Mouse (Mus musculus) spleen, postnatal 36 days (tissue): ENCODE results near the gene Acod1.
A peak's percentile ranks its signal among the peaks of the same experiment; 100 is the strongest.

ENCODE experiments used
- DNase-seq, 2 experiments: peaks; one replicate each; pipeline ENCODE4 v3.0.0; 2022; ENCODE audit warnings: low spot score in 2 of 2, mixed read lengths in 1 of 2

Acod1 gene

DNA sequence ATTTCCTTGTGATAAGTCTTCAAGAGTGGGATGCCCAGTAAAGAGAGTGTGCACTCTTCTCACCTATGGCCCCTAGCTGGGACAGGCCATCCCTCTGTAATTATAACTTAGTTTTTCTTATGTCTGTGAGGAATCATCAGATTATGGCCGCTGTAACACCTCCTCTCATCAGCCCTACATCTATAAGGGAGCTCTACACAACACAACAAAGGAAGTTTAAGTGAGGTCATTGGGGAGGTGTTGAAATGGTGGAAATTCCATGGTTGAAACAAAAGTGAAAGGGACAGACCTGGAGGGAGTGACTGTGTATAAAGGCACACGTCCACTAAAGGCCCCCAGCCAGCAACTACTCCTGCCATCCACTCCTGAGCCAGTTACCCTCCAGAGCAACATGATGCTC lies at the start of gene Acod1:
Acod1 (plus strand) TSS at position 301 of the 400 bp plus-strand sequence.
- DNase-seq = no peak

DNA sequence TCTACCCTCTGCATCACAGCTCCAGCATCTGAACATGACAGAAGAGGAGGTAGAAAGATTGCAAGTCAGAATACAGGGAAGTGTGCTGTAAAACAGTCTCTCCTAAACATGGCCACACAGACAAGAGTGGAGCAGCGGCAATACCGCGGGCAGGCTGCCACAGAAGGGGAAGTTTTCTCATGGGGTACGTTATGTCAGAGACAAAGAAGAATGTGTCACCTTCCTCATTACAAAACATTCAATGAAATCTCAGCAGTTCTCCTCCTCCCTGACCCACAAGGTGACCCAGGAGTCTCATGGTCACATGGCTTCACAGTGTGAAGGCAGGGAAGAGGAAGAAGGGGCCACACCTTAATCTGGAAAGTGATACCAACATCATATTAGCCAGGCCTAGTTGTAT lies 39.0 kb upstream of the Acod1 start:
- peak in 1 of 2 experiments; percentile 21 for DNase-seq

- peak; percentile 13 to 34 for DNase-seq
These were observed 35.0 kb upstream of the Acod1 start for GRCm38 (mm10) chr14:103011782-103012181.

DNA sequence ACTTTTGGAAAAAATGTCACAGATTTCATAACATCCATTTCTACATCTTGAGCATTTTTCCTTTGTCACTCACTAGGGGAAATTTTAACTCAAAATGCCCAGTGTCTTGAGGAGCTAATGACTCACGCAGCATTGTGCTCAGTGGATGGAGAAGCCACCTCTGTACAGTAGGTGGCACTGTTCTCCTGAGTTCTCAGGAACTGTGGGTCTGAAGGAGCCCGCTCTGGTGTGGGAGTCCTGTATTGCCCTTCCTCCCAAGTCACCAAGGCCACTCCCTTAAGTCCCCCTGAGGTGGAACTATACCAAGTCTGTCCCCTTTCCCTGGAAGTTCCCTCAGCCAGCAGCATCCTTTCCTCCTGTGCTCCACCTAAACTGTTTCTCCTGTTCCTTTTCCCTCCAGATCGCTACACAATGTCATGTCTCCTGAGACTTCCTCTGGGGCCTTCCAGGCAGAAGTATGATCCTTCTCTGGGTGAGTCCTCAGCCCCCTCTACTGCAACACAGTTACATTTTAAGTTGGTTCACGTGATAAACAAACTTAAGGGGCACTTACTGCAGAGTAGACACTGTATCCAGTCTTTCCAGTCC lies 34.1 kb upstream of the Acod1 start:
- DNase-seq = peak; percentile 50 to 65

- DNase-seq = no peak
These were observed 29.8 kb upstream of the Acod1 start for GRCm38 (mm10) chr14:103017009-103017408.

DNA sequence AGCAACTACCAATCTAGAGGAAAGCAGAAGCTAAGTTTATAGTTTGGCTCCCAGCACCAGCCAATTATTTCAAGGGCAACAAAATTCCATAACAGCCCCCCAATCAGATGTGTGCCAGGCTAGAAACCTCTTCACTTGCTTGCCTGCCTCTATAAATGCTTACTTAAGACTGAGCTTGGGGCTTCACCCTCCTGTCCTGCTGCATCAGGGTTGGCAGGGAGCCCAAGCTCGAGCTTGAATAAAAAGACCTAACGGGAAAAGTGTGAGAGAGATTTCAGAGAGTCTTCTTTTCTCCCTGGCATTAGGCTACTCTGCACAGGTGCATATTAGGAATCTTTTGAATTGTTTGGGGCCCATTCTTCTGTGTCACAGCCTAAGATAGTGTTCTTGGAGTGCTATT lies 26.7 kb upstream of the Acod1 start:
- no peak for DNase-seq

DNA sequence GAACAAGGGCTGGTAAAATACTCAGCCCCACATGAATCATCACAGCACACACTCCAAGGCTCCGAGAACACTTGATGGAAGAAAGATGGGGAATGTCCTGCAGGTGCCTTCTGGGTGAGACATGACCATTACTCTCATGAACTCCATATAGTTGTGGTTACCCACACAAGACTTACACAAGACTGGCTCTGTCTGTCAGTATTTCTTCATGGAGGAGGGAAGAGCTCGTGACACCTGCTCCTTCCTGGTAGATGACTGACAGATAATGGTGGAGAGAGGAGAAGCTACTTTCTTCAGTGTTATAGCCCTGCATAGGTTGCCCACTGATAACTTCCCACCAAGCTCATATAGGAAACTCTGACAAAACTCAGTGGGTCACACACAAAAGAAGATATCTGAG lies 17.6 kb upstream of the Acod1 start:
- DNase-seq = no peak

- peak; percentile 64 to 69 for DNase-seq
These were observed 13.4 kb upstream of the Acod1 start for GRCm38 (mm10) chr14:103033271-103033823.

DNA sequence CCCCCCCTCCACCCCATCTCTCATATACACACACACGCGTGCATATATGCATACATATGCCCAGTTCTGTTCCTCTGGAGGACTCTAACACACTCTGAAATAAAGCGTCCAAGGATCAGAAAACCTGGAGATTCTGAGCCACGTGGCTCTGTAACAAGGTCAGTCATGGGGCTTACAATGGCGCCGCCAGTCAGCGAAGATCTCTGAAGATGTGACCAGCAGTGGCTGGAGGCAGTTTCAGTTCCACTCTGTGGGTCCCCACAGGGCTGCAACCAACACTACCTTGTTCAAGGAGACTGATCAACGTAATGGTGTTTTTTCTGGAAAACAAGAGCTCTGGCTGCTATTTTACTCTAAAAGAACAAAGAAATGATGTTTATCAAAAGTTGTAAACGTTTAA lies 12.7 kb upstream of the Acod1 start:
- DNase-seq = peak; percentile 52 to 55

DNA sequence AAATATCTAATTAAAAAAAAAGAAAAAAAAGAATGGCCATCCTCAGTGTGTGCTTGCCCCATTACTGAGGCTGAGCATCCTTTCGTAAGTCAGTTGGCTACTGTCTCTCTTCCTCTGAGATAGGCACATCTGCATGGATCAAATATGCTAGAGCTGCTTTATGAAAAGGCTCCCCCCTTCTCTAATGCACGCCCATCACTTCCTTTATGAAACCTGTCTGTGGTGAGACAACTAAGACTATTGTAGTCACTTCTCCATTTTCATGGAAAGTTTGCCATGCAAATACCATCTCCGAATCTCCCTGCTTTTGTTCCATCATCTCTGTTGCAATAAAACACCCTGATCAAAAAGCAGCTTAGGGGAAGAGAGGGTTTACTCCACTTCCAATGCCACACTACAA lies 9.8 kb upstream of the Acod1 start:
- DNase-seq = peak; percentile 78 to 80

DNA sequence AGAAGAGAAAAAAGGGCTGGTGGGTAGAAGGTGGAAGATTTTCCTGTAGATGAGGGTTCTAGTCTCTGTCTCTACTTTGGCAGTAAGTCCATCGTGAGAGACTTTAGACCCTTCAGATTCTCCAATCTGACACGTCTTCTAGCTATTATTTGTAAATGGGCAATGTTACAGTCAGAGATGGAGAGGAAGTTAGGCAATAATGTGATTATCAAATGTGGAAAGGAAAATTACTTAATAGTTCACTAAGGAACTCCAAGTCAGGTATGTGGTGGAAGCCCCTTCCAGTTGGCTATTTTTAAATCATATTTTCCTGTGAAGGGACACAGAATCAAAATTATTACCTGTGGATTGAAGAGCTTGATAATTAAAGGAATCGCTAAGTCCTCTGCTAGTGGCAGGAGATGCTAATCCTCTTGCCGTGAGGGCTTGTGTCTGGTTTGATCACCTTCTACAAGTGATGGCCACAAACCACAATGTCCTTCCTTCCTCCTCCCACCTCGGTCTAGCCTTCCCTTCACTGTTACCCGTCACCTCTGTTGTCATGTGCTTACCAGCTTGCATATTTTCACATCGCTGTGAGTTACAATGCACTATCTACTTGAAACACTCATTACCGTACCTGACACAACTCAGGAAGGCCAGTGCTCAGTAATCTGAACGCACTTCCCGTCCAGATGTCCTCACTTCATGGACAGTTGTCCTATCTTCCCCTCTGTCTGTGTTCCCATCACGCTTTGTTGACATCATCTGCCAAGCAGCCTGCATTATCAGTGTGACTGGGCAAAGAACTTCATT lies 1.7 kb downstream of the Acod1 start:
- peak in 1 of 2 experiments; percentile 25 for DNase-seq

DNA sequence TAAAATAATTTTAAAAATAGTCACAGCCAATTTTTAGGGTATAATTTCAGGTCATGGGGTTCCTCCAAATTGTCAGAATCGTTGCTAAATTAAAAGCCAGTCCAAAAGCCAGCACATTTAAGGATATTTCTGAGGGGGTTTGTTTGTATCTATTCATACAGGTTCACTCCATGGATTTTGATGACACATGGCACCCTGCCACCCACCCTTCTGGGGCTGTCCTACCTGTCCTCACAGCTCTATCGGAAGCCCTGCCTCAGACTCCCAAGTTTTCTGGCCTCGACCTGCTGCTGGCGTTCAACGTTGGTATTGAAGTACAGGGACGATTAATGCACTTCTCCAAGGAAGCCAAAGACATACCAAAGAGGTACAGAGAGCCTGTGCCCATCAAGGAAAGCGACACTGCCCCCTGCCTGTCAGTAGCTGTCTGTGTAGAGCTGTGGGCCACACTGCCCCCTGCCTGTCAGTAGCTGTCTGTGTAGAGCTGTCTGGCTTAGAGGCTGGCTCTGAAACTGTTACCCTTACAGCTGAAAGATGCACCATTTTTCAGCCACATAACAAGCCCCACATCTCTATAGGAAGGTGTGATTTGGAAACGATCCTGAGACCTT lies 4.5 kb downstream of the Acod1 start:
- peak; percentile 78 to 79 for DNase-seq

GRCm38 (mm10) chr14:103054731-103055130 lies 8.0 kb downstream of the Acod1 start:
- DNase-seq = no peak

GRCm38 (mm10) chr14:103056601-103057000 lies 9.8 kb downstream of the Acod1 start:
- DNase-seq = no peak

GRCm38 (mm10) chr14:103058998-103059397 lies 12.2 kb downstream of the Acod1 start:
- peak; percentile 16 to 27 for DNase-seq

- no peak for DNase-seq
These were observed 12.7 kb downstream of the Acod1 start for GRCm38 (mm10) chr14:103059495-103059894.

DNA sequence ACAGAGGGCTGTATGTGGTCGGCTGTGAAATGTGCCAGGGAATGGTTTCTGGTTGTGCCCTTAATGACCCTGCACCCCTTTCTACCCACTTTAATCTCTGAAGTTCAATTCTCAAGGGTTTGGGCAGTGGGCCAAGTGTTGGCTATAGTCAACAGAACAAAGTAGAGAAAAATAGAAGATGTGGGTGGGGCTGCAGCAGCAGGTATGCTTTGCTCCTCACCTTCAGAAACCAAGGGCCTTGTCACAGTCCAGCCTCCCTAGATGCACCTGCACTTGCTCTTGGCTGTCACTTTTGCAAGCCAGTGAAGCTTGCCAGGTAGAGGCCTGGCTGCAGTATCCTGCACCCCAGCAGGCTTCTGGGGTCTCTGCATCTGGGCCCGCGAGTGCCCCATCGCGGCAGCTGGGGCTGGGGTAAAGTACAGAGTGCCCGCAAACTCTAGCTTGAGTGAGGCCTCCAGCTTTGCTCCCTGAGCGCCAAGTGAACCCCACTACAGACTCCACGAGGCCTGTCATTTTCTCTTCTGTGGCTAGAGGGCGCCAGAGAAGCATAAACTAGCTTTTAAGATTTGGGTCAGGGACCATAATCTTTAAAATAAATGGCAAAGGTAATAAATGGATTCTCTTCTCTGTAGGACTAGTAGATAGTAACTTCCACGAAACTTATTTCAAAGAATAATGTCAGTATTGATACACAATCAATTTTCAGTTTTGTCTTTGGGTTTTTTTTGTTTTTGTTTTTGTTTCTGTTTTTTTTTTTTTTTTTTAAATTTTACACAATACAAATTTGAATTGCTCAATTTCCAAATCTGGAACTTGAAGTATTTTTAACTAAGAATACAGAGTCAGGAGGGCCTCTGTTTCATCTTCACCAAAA lies 18.8 kb downstream of the Acod1 start:
- peak; percentile 65 to 77 for DNase-seq

DNA sequence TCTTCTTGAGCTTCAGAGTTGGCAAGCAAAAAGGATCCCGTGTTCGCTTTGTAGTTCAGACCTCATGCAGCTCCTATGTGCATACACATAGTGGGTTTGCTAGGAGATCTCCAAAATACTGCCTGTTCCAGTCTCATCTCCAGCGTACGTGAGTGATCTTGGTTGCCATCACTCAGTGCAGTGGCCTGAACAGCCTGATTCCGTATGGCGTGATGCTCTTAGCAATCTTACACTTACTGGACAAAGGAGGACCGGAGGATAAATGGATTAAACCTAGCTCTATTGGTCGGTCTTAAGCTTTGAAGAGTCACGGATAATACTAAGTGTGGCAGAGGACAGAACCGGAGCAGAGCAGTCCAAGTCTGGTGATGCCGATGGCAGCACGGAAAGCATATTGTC lies 22.7 kb downstream of the Acod1 start:
- no peak for DNase-seq

DNA sequence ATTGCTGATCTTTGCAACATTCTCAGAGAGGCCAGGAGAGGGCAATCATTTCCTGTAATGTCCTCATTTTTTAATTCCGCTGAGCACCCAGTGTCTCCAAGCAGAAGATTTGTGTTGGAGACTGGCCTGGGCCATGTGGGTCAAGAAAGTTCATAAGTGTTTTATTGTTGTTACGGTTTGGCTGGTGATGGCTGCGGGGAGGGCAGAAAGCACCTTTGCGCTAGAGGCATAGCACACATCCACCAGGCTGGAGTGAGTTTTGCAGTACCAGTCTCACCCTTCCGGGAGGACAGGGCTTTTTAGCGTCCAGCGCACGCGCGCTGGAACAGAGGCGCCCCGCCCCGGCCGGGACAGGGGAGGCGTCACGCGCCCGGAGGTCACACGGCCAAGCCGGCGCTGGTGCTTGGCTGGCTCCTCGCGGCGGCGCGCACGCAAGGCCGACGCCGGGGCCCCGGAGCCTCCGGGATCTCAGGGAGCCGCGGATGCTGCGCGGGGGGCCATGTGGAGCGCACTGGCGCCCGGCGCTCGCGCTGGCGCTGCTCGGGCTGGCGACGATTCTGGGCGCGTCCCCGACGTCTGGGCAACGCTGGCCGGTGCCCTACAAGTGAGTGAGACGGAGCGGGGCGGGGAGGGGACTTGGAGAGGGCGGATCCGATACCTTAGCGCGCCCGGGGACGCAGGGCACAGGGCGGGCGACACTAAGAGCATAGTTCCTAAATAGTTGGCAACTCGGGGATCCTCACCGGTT lies 23.3 kb downstream of the Acod1 start, which contains the start of gene Cln5:
Cln5 (plus strand) TSS at position 353 of the 748 bp plus-strand sequence.
- peak; percentile 95 to 96 for DNase-seq

- peak; percentile 28 to 45 for DNase-seq
These were observed 24.0 kb downstream of the Acod1 start for GRCm38 (mm10) chr14:103070790-103071189.

DNA sequence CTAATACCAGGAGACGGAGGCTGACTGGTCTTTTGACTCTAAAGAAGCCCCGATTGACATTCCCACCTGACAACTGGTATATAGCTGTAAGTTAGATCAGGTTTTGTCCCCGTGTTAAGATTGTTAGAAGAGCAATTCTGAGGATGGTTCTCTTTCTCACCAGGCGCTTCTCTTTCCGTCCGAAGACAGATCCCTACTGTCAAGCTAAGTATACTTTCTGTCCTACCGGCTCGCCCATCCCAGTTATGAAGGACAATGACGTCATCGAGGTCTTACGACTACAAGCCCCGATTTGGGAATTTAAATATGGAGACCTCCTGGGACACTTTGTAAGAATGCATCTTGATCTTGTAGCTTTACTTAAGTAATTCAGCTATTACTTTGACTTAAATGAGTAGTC lies 24.7 kb downstream of the Acod1 start:
- no peak for DNase-seq
